Mouse (Mus musculus) right cerebral cortex, postnatal 36 days (tissue): ENCODE measurements around the gene Fbrs.
"Not testable (repeated sequence)": the region's sequence is repeated elsewhere in the genome, so short reads cannot be mapped to it uniquely, and the experiment has no call there.

ENCODE experiments used
- DNase-seq, 2 experiments: peaks; one replicate each; pipeline ENCODE4 v3.0.0; 2022; ENCODE audit warnings: low spot score in 2 of 2, mixed read lengths in 1 of 2

Gene Fbrs

GRCm38 (mm10) chr7:127478635-127479317, at the start of gene Fbrs:
Gene Fbrs, plus strand, starts transcription at chr7:127479199.
- DNase-seq = peak; percentile 90 to 93

GRCm38 (mm10) chr7:127435206-127435605, 43.8 kb upstream of the Fbrs start:
- no peak for DNase-seq

- DNase-seq = no peak
These were observed 41.3 kb upstream of the Fbrs start for GRCm38 (mm10) chr7:127437724-127438123.

GRCm38 (mm10) chr7:127443976-127444375, 35.0 kb upstream of the Fbrs start:
- no peak for DNase-seq

GRCm38 (mm10) chr7:127448521-127449300, 30.3 kb upstream of the Fbrs start, which contains the start of gene Zfp689:
Gene Zfp689, minus strand, starts transcription at chr7:127449158.
- DNase-seq = peak; percentile 89 to 93

- no peak for DNase-seq
These were observed 29.0 kb upstream of the Fbrs start for GRCm38 (mm10) chr7:127449966-127450365.

GRCm38 (mm10) chr7:127453056-127453455, 25.9 kb upstream of the Fbrs start:
- no peak for DNase-seq

- no peak for DNase-seq
These were observed 24.1 kb upstream of the Fbrs start for GRCm38 (mm10) chr7:127454905-127455304.

- not testable (repeated sequence) for DNase-seq
These were observed 20.5 kb upstream of the Fbrs start for GRCm38 (mm10) chr7:127458371-127459122.

- DNase-seq = not testable (repeated sequence)
These were observed 19.7 kb upstream of the Fbrs start, which contains the start of gene Prr14 for GRCm38 (mm10) chr7:127459311-127459710. Gene Prr14, plus strand, starts transcription at chr7:127459611.

- DNase-seq = no peak
These were observed 13.8 kb upstream of the Fbrs start for GRCm38 (mm10) chr7:127465191-127465590.

- not testable (repeated sequence) for DNase-seq
These were observed 13.3 kb upstream of the Fbrs start for GRCm38 (mm10) chr7:127465670-127466069.

- DNase-seq = no peak
These were observed 12.4 kb upstream of the Fbrs start for GRCm38 (mm10) chr7:127466606-127467005.

- DNase-seq = peak in 1 of 2 experiments; percentile 20
These were observed 8.8 kb upstream of the Fbrs start for GRCm38 (mm10) chr7:127470011-127470715.

- peak; percentile 94 to 95 for DNase-seq
These were observed 8.0 kb upstream of the Fbrs start for GRCm38 (mm10) chr7:127470743-127471645.

- DNase-seq = peak in 1 of 2 experiments; percentile 20
These were observed 7.4 kb upstream of the Fbrs start for GRCm38 (mm10) chr7:127471646-127472010.

GRCm38 (mm10) chr7:127472060-127472459, 6.9 kb upstream of the Fbrs start:
- DNase-seq = no peak

GRCm38 (mm10) chr7:127473705-127474104, 5.3 kb upstream of the Fbrs start:
- no peak for DNase-seq

- DNase-seq = no peak
These were observed 4.5 kb upstream of the Fbrs start for GRCm38 (mm10) chr7:127474378-127475070.
